17 mouse cellular contexts compared by ENCODE assay signal in genomic region chr7:133608631-133609340, GRCm38 (mm10). TPM values are rescaled to one million over a fixed set of nuclear protein-coding genes. Genes with fewer than 3 reads are reported as not detected.
DNase-seq lines count a peak whose midpoint lies in the region; ATAC-seq and TF ChIP-seq lines count a peak whose summit lies in the region.
"Had no signal": no experiment of that assay in that cellular context is flagged by ENCODE, and none has a peak within 500 bp of the region (broad histone marks: within the 10 kb centered on the region; RNA-seq: fewer than 3 reads in every experiment).

No protein-coding gene starts in this region.

- H3K9ac ChIP-seq in midbrain, embryonic 12.5 days (replicated peaks) = no peak overlapping the region
- H3K9ac ChIP-seq: stomach, embryonic 15.5 days had no signal

- H3K9me3 ChIP-seq in midbrain, embryonic 12.5 days = no peaks in the 10 kb centered on the region
- H3K9me3 ChIP-seq: stomach, embryonic 15.5 days had no signal

- POLR2A ChIA-PET in Patski (lab: Charles Lee) = interaction anchor here (0.7 to 2.0 kb wide), 2 partner anchors 173 to 488 kb away, joined by 4 to 7 read pairs; no protein-coding TSS in a partner anchor

- H3K36me3 ChIP-seq in midbrain, embryonic 12.5 days = no peaks in the 10 kb centered on the region
- H3K36me3 ChIP-seq: stomach, embryonic 15.5 days had no signal

- no peaks in the 10 kb centered on the region for H3K27me3 ChIP-seq in Patski
- H3K27me3 ChIP-seq in midbrain, embryonic 12.5 days = no peaks in the 10 kb centered on the region
- H3K27me3 ChIP-seq: stomach, embryonic 15.5 days had no signal

- H3K4me1 ChIP-seq in midbrain, embryonic 12.5 days = peaks cover 17% of the 10 kb centered on the region; the same call in 1 of the 2 replicates
- H3K4me1 ChIP-seq: stomach, embryonic 15.5 days had no signal

- in situ Hi-C loops in Patski (cut with MboI; ENCODE audit: low pct_unique_long_range_greater_than_20kb) = no loop called here

- 50% methylated on average over 13 of the region's 13 CpGs for WGBS in midbrain, embryonic 12.5 days

- H3K27ac ChIP-seq in midbrain, embryonic 12.5 days (replicated peaks) = peak overlapping the region; percentile 54; the same call in 1 of the 2 replicates
- H3K27ac ChIP-seq: stomach, embryonic 15.5 days had no signal

- peak; percentile 11 for ATAC-seq in Patski
- ATAC-seq in midbrain, embryonic 12.5 days (ENCODE audit: low FRiP score, low read depth) = no peak

- DNase-seq in cerebellum, postnatal 14 days = peak; percentile 40 to 48
- no peak for DNase-seq in cerebellum, adult 9-10 months
- DNase-seq in layer of hippocampus, adult 9-11 months = peak; percentile 29
- no peak for DNase-seq in layer of hippocampus, postnatal 25 days (ENCODE audit: extremely low spot score in 1 of 2, low spot score in 1 of 2)
- no peak for DNase-seq in Patski (ENCODE audit: low read depth, low spot score)
- no peak for DNase-seq in embryo, embryonic 11 days
- no peak for DNase-seq in urinary bladder, postnatal 25 days (ENCODE audit: low spot score)
- DNase-seq: adrenal gland, postnatal 36 days; B cell, adult 2 months; gastrocnemius, postnatal 36 days; heart, postnatal 14 days; liver had no signal

- TF ChIP-seq CTCF in Patski (IDR thresholded peaks at IDR 0.05) = no peak

- CTCF ChIA-PET in Patski (lab: Charles Lee) = interaction anchor here (1.0 kb wide), 1 partner anchor 11 kb away, joined by 3 read pairs; no protein-coding TSS in a partner anchor

- no peak overlapping the region for H3K4me3 ChIP-seq in midbrain, embryonic 12.5 days
- H3K4me3 ChIP-seq: stomach, embryonic 15.5 days had no signal

- no peak overlapping the region for H3K4me2 ChIP-seq in midbrain, embryonic 12.5 days (replicated peaks)
- H3K4me2 ChIP-seq: stomach, embryonic 15.5 days had no signal

RNA-seq across cellular contexts. Expression of gene Tex36, which starts 6.8 kb away (rescaled TPM):
- total RNA-seq in layer of hippocampus, postnatal 25 days (2021) = not detected
- not detected for polyA plus RNA-seq in Patski (2021)
- polyA plus RNA-seq in midbrain, embryonic 12.5 days (2016; fragmentation: Nextera tagmentation; extraction: Ambion mirVana) = not detected in 2 replicates
- total RNA-seq: adrenal gland, postnatal 36 days; gastrocnemius, postnatal 36 days; heart, postnatal 14 days; megakaryocyte-erythroid progenitor cell, adult 5-6 weeks had no signal
- polyA plus RNA-seq: embryonic facial prominence, embryonic 11.5 days; large intestine, adult 2 months; stomach, embryonic 15.5 days had no signal

RNA-seq across cellular contexts. Expression of gene Edrf1, which starts 28.6 kb away (rescaled TPM):
- 10 to 100 TPM; 23.9 to 29.1 TPM for total RNA-seq in layer of hippocampus, postnatal 25 days (2021)
- polyA plus RNA-seq in Patski (2021) = 24.1 TPM
- 32.2 and 33.0 TPM in 2 replicates for polyA plus RNA-seq in midbrain, embryonic 12.5 days (2016; fragmentation: Nextera tagmentation; extraction: Ambion mirVana)

Comparison
In these comparisons a context has a peak if more than half of its experiments do, and no peak if none do; other contexts are left out.
1. DNase-seq: peak in cerebellum, postnatal 14 days (2 of 2) and layer of hippocampus, adult 9-11 months (single experiment); none in cerebellum, adult 9-10 months (single experiment), layer of hippocampus, postnatal 25 days (0 of 2), Patski (single experiment), embryo, embryonic 11 days (single experiment) and urinary bladder, postnatal 25 days (single experiment).